Mouse (Mus musculus): ENCODE data around the gene Hs2st1.

DNA sequence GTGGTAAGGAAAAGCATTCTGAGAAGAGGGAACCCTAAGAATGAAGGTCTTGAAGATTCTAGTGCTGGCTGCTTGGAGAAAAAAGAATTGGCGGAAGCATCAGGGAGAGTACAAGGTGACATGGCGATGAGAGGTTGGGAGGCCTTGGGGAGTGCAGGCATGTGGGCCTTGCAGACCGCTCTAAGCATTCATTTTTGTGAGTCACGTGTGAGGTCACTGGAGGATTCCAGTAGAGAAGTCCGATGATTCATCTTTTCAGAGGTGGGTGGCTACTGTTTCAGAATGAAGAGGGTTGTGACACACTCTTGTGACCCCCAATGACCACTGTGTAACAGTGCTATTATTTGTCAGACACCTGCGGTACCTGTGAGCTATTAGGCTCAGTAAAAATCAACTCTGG is 121.0 kb downstream of the Hs2st1 start:
- TF ChIP-seq CTCF (IDR thresholded peaks at IDR 0.05; ENCODE audit: insufficient read depth, low read depth, low read length): no peak
- no peak for TF ChIP-seq POLR2A (IDR thresholded peaks at IDR 0.05; ENCODE audit: insufficient read depth, low read depth, low read length)

Measured in olfactory bulb, adult 2 months (tissue).